Mouse (Mus musculus): ENCODE data around the gene Dusp3. TPM values are rescaled to one million over a fixed set of nuclear protein-coding genes. Genes with fewer than 3 reads are reported as not detected.
"Not testable (repeated sequence)": the region's sequence is repeated elsewhere in the genome, so short reads cannot be mapped to it uniquely, and the experiment has no call there.

The Dusp3 gene
- total RNA-seq, 2 experiments from 2014 or later: 0.28 to 0.70 TPM

DNA sequence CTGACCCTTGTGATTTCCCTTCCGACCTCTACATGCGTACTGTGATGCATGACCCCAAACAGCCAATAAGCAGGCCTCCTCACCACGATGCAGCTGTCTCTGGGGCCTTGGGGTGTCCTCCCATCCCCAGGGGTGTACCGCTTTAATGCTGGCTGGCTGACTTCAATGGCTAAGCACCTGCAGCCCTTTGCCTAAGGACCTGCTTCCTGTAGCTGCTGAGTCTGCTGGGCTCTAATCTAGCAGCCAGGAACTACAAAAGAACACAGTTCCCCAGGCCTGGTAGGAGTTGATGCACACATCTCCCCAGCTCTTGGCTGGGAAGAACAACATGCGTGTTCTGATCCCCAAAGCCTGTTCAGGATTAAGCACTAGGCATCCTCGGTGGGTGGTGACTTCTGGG lies 28.7 kb upstream of the Dusp3 start:
- ATAC-seq (replicated peaks; ENCODE audit: low FRiP score, low TSS enrichment, poor library complexity, severe bottlenecking): no peak

DNA sequence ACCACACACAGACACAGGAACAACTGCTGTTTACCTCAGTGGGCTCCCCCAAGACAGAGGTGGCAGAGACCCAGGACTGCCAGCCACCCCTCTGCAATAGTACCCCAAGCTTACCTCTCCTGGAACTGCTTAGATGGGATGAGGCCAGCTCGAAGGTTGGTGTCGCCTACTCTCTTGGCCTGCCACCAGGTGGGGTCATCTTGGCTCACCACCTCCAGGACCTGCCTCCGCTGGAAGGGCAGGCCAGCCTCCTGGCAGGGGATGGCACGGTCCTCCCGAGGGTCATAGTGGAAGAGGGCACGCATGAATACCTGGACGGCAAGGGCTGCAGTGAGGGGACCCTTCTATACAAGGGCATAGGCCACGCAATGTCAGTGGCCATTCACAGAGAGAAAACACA lies 26.4 kb upstream of the Dusp3 start:
- 0 out of 2 replicates have a peak, but pooled peaks have one; percentile 16 for ATAC-seq (replicated peaks; ENCODE audit: low FRiP score, low TSS enrichment, poor library complexity, severe bottlenecking)

DNA sequence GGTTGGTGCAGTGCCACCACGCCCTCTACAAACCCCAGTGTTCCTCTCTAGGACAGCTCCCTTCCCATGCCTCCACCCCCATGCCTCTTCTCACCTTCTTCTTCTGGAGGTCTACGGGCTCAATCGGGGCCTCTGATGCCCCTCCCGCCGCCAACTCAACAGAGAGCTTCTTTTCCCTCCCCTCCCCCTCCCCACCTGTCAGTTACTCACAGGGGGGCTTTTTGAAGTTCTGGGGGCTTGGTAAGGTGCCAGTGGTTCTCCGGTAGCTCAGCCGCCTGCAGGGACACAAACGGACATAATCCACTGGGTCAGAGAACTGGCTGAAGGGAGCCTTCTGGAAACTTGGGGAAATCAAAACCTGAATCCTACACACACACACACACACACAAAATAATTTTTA lies 24.7 kb upstream of the Dusp3 start:
- no peak for ATAC-seq (replicated peaks; ENCODE audit: low FRiP score, low TSS enrichment, poor library complexity, severe bottlenecking)

DNA sequence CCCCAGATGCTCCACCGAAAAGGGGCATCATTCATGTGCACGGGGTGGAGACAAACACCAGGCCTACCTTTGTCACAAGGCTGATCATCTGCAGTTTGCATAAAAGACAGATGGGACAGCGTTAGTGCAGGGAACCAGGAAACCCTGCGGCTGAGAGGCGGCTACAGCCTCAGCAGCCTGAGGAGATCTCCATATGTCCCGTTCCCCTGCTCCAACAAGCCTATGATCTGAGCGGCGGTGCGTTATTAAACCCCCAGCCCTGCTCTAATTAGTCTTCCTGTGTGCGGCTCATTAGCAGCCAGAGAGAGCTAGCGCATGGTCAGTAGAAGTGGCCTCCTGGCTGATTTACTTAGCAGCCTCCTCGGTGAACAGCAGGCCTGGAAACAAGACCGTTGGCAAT lies 23.3 kb upstream of the Dusp3 start:
- no peak for ATAC-seq (replicated peaks; ENCODE audit: low FRiP score, low TSS enrichment, poor library complexity, severe bottlenecking)

DNA sequence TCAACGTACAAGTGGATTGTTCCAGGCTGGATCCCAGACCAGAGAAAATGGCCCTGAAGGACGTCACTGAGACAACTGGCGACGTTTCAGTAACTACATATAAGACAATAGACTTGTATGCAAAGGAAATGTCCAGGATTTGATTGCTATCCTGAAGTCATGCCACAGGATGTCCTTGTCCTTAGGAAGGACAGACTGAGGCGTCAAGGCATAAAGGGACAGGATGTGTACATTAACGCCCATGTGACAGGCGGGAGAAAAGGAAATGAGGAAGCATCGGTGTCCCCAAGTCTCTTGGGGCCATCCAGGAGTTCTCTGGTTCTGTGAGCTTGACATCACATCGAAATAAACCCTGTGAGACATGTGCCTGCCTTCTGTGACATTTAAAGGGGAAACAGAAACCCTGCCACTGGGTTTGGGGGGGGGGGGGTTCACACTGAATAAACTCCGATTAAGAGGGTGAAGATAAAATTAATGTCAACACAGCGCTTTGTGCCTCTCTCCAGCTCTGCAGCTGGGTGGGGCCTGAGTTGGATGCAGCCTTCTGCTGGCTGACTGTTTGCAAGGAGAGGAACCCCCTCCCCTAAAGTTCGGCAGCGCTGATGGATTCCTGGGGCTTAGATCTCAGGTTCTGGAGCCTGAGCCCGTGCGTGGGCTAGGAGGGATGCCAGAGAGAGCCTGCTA lies 22.3 kb upstream of the Dusp3 start:
- ATAC-seq (replicated peaks; ENCODE audit: low FRiP score, low TSS enrichment, poor library complexity, severe bottlenecking): no peak

DNA sequence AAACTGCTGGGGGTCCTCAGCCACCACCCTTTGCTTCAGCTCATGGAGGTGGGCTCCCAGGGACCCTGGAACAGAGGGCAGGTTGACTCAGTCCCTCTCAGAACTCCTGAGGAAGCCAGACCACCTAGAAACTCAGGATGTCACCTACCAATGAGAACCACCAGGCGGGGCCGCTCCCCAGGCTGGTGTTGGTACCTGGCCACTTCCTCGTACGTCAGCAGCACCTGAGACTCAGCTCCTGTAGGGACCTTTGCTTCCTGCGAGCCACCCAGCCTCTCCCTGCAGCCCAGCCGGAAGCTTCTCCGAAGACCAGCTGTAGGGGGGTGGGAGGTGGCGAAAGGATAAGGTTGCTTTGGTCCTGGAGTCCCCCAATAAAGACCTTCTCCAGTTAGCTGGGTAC lies 21.6 kb upstream of the Dusp3 start:
- no peak for ATAC-seq (replicated peaks; ENCODE audit: low FRiP score, low TSS enrichment, poor library complexity, severe bottlenecking)

DNA sequence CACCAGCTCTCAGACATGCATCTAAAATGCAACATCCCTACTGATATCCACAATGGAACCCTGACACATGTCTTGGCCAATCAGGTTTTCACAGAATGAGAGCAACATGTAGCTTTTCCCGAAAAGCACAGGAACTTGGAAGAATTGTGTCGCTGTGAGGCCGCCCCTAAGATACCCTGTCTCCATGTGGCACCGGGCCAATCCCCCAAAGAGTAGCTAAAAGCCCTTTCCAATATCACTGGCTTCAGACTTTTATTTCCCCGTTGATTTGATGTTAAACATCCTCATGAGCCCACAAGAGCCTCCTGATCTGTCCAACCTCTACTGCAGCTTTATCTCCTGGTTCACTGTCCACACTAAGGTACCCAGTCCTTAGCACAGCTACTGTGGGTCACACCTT lies 19.9 kb upstream of the Dusp3 start:
- no peak for ATAC-seq (replicated peaks; ENCODE audit: low FRiP score, low TSS enrichment, poor library complexity, severe bottlenecking)

DNA sequence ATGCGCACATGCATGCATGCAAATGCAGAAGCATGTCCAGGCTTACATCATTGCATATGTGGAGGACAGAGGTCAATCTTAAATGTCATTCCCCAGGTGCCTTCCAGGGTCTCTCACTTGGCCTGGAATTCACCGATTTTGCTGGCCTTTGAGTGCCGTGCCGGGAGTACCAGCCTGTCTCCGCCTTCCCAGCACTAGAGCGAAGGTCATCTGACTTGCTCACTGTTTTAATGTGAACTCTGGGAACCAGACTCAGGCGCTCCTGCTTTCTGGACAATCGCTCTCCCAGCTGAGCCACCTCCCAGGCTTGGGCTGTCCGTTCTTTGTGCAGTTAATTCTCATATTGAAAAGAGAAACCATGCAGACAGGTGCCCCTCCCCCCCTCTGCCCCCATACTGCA lies 19.5 kb upstream of the Dusp3 start:
- ATAC-seq (replicated peaks; ENCODE audit: low FRiP score, low TSS enrichment, poor library complexity, severe bottlenecking): no peak

DNA sequence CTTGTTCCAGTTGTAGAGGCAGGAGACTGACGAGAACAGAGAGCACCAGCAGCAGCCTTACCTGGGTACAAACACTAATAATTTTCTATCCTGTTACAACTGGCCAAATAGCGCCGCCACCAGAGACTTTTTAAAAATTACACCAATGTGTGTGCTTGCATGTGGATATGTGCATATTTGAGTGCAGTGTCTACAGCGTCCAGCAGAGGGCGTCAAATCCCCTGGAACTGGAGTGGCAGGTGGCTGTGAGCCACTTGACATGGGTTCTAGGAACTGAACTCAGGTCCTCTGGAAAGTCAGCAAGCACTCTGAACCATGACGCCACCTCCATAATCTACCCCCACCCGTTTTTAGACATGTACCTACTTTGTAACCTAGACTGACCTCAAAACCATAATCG lies 17.4 kb upstream of the Dusp3 start:
- ATAC-seq (replicated peaks; ENCODE audit: low FRiP score, low TSS enrichment, poor library complexity, severe bottlenecking): no peak

DNA sequence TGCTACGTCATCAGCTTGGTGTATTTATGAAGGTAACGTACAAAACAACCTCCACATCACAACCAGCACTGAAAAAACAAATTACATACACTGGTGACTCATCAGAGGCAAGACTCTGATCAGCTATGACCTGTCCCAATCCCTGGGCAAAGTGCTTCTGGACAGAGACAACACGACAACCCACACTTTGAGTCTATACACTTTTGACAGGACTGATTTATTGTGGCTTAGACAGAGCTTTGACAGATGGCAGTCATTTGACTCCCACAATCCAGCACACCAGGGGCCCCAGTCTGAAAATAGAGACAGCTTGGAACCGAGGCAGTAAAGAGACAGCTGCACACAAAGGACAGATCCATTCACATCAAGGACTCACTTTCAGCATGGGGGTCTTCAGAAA lies 12.7 kb upstream of the Dusp3 start:
- no peak for ATAC-seq (replicated peaks; ENCODE audit: low FRiP score, low TSS enrichment, poor library complexity, severe bottlenecking)

DNA sequence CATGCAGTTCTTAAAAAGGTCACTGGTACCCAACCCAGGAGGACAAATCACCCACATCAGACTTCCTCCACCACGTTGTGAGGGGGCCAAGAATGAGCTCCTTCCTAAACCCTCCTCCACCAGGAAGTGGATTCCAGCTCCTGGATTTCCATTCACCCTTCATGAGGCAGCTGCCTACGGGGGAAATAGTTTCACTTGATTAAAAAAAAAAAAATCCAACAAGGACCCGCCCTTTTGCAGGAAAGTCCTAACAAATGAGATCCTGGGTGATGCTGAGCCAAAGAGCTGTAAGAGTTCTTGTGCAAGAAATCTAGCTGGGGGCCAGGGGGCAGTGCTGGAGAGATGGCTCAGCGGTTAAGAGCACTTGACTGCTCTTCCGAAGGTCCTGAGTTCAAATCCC lies 11.4 kb upstream of the Dusp3 start:
- no peak for ATAC-seq (replicated peaks; ENCODE audit: low FRiP score, low TSS enrichment, poor library complexity, severe bottlenecking)

DNA sequence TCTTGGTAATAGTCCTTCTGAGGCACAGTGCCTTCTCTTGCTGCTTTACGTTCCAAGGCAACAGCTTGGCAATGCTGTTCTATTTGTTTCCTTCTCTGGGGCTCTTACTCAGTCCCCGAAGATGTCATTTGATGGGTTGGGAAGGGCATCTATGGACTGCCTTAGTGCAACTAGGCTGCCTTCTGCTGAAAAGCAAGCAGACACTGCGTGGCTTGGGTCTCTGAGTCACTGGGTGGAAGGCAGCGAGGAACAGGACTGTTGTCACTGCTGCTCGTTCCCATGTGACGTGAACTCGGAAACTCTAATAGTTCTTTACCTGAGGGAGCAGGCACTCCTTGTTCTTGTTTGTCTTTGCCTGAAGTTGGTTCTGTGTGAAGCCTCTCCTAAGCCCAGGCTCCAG lies 9.1 kb upstream of the Dusp3 start:
- no peak for ATAC-seq (replicated peaks; ENCODE audit: low FRiP score, low TSS enrichment, poor library complexity, severe bottlenecking)

DNA sequence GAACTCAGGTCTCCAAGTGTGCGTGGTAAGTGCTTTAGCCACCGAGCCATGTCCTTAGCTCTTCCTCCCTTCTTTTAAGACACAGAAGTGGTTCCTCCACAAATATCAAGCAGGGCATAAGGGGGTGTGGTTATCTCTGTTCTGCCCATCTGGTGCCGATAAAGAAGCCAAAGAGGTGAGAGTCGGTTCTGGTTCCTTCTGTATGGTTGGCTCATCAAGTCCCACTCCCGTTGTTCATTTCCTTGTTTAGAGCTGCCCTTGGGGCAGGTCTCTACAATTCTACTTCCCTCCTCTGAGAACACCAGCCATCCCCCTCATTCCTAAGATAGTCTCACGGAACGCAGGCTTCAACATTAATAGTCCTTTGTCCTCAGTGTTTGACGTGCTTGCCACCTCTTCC lies 7.3 kb upstream of the Dusp3 start:
- peak; percentile 86 for ATAC-seq (replicated peaks; ENCODE audit: low FRiP score, low TSS enrichment, poor library complexity, severe bottlenecking)

DNA sequence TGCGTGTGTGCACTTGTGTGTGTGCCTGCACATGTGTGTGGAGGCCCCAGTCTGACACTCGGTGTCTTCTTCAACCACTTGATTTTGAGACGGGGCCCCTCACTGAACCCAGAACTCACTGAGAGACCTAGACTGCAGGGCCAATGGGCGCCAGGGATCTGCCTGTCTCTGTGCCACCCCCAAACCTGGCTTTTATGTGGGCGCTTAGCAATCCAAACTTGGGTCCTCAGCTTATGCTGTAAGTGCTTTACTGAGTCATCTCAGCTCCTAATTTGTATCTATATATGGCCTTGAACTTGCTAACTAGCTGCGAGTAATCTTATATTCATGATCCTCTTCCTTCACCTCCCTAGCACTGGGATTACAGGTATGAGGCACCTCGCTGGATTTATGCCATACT lies 5.6 kb upstream of the Dusp3 start:
- no peak for ATAC-seq (replicated peaks; ENCODE audit: low FRiP score, low TSS enrichment, poor library complexity, severe bottlenecking)

DNA sequence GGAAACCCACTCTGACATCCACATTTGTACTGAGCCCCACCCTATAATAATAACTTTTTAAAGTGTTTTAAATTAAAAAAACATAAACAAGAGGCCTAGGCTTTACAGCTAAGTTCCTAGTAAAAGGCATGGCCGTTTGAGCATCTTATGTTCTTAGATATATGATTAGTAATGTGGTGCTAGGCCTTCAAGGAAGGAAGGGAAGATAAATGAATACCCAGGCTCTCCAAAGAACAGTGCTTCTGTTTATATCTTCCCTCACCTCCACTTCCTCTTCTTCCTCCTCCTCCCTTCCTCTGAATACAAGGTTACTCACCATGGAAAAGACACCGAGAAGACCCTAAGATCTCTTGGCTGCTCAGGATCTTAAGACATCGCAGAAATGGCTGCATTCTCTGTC lies 5.0 kb upstream of the Dusp3 start:
- no peak for ATAC-seq (replicated peaks; ENCODE audit: low FRiP score, low TSS enrichment, poor library complexity, severe bottlenecking)

DNA sequence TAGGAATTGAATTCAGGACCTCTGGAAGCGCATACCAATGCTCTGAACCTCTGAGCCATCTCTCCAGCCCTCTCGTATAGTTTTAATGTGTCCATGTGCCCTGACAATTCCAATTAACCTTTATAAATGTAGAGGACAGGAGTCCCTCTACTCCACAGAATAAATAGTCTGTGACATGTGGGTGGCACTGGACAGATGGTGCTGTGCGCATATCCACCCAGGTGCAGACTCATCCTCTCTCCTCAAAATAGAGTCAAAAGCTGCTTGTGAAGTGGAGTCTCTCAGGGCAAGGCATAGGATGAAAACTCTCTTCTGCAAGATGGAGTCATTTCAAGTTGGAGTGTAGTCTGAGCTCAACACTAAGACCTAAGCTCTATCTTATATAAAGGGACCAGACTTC lies 3.4 kb upstream of the Dusp3 start:
- ATAC-seq (replicated peaks; ENCODE audit: low FRiP score, low TSS enrichment, poor library complexity, severe bottlenecking): no peak

DNA sequence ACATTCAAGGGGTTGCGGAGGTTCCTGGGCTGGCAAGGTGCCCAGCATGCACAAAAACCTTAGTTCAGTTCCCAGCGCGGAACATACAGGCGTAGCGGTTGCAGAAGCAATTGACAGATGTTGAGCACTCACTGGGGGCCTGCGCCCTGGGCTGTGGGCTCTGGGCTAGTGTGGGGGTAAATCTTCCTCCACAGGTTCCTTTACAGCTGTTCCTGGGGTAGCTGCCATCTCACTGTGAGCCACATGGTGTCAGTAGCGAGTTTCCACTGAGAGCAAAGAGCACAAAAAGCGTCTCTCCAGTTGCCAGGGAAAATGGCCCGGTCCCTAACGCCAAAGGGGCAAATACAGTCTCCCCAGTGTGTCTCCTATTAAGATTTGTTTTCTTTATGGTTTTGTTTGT lies 823 bp downstream of the Dusp3 start:
- ATAC-seq (replicated peaks; ENCODE audit: low FRiP score, low TSS enrichment, poor library complexity, severe bottlenecking): peak; percentile 63

DNA sequence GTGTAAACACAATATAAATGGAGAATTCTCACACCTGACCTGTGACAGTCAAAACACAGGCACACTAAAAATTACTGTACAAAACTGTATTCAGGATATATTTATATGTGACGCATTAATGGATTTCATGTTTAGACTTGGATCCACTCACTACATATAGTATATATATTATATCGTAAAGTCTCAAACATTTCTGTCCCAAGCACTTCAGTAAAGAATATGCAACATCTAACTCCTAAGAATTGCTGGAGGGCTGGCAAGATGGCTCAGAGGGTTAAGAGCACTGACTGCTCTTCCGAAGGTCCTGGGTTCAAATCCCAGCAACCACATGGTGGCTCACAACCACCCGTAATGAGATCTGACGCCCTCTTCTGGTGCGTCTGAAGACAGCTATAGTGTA lies 1.4 kb downstream of the Dusp3 start:
- ATAC-seq (replicated peaks; ENCODE audit: low FRiP score, low TSS enrichment, poor library complexity, severe bottlenecking): not testable (repeated sequence)

DNA sequence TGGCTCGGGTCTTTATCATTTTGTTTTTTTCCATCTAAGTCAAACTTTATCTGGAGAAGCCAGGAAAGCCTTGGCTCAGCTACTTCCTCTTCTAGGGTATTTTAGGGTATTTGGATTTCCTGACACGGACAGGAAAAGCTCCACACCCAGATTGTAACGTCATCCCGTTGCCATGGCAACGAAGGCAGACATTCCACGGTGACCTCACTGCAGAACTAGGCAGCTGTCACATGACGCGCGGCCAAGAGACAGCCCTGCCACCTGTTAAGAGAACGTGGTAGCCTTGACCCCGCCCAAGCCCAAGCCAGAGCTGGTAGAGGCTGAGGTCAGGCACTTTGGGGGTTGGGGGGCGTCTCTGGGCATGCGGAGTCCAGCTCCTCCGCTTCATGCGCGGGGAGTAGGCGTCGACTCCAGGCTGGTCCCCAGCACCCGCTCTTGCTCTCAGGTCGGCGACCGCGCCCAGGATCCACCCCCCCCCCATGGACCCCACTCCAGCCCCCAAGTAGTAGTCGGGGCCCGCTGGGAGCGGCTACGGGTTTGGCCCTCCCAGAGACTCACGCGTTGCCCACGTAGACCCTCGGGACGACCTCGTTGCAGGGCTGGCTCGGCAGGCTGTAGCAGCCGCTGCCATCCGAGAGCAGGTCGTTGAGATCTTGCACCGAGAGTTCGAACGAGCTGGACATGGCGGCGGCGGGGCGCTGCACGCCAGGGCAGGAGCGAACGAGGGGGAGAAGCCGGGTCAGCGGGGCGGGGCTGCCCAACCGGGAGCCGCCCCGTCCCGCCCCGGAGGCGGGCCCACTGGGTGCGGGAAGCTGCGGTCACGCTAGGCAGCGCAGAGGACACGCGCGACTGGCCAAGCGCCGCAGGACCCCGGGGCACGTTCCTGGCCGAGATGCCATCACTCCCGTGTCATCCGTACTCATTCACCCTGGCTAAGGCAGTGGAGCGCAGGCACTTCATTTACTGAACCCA lies 2.5 kb downstream of the Dusp3 start, which contains the start of gene Cfap97d1:
Gene Cfap97d1, plus strand, starts transcription at position 226 of the 972 bp plus-strand sequence.
- peak; percentile 66 for ATAC-seq (replicated peaks; ENCODE audit: low FRiP score, low TSS enrichment, poor library complexity, severe bottlenecking)

DNA sequence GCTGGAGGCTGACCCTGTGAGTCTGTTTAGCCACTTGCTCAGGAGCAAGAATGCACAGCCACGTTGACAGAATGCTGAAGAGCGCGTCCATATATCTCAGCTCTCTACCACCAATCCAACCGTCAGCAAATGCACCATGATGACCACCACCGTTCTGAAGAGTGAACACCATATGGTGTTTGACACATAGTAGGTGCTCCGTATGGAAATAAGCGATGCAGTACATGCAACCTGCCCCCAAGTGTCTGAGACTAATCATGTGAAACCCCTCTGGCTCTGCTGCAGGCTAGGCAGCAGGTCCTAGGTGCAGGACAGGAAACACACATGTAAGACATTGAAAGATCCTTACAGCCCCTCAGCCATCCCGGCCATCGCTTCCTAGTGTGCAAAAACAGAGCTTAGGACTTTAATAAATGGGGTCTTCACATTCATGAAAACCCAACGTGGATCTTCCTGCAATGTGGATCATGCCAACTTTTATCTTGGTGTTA lies 3.3 kb downstream of the Dusp3 start:
- no peak for ATAC-seq (replicated peaks; ENCODE audit: low FRiP score, low TSS enrichment, poor library complexity, severe bottlenecking)

DNA sequence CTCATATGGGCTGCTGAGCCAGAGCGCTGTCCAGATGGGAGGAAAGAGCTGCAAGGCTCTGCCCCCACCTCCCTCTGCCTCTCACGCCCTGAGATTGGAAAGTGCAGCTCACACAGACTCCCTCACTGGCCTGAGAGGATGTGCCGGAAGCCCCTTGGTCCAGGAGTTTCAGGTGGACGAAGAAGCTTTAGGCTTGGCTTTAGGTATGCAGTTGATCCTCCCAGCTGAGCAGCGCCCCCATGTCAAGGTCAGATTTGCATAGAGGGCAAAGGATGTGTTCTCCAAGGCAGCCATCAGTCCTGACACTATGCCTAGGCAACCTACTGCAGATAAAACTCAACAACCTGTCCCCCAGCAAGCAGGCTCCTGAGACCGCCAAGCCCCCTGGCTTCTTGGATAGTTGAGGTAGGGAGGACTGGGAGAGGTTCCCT lies 3.8 kb downstream of the Dusp3 start:
- ATAC-seq (replicated peaks; ENCODE audit: low FRiP score, low TSS enrichment, poor library complexity, severe bottlenecking): no peak

All from megakaryocyte-erythroid progenitor cell, adult 5-6 weeks (primary cell).